Mouse (Mus musculus) bone marrow macrophage, adult 2 months (primary cell): ENCODE data around the gene Mmd.
"Not testable (repeated sequence)": the region's sequence is repeated elsewhere in the genome, so short reads cannot be mapped to it uniquely, and the experiment has no call there.

Experiments used
- CTCF ChIP-seq: IDR thresholded peaks from 2 replicates; pipeline ENCODE4 v1.5.1; 2012; ENCODE audit warnings: low read depth, mild to moderate bottlenecking, low read length, moderate library complexity
- POLR2A ChIP-seq: IDR thresholded peaks from 2 replicates; pipeline ENCODE4 v1.6.1; 2012; ENCODE audit warnings: mild to moderate bottlenecking, low read depth, low read length, borderline replicate concordance

GRCm38 (mm10) chr11:90281943-90282342, 32.7 kb downstream of the Mmd start:
- TF ChIP-seq CTCF, POLR2A: not testable (repeated sequence)
